Mouse (Mus musculus) heart, embryonic 14.5 days (tissue): ENCODE data around the gene Accs. TPM values are rescaled to one million over a fixed set of nuclear protein-coding genes. Genes with fewer than 3 reads are reported as not detected.

Experiments
- ATAC-seq: fragments of 200-750 bp; cut with Nextera tagmentation; 2 replicates; pipeline ENCODE4 v1.8.0; 2017; ENCODE audit warnings: low read depth, moderate TSS enrichment; ENCODE audit not compliant: insufficient number of reproducible peaks, insufficient read depth, low FRiP score
- H3K27ac ChIP-seq, 2 experiments: fragments of 200-500 bp in 1 of 2; fragments of 300-500 bp in 1 of 2; sonication (generic) in 1 of 2; replicated peaks in 1 of 2; 2 replicates each; pipeline ENCODE4 v1.5.1; 2012 to 2014; ENCODE audit warnings: low read depth in 2 of 2, low read length in 2 of 2, control low read depth in 1 of 2, mild to moderate bottlenecking in 1 of 2, mixed read lengths in 1 of 2; ENCODE audit not compliant: control insufficient read depth in 1 of 2, insufficient read depth in 1 of 2
- H3K27me3 ChIP-seq: fragments of 300-500 bp; sonication (generic); 2 replicates; pipeline ENCODE4 v1.6.1; 2014; ENCODE audit warnings: mild to moderate bottlenecking, low read length, control low read depth; ENCODE audit not compliant: control insufficient read depth, insufficient read depth
- H3K36me3 ChIP-seq: fragments of 300-500 bp; sonication (generic); 2 replicates; pipeline ENCODE4 v1.6.1; 2014; ENCODE audit warnings: mild to moderate bottlenecking, control low read depth, low read length, mixed read lengths; ENCODE audit not compliant: control insufficient read depth, insufficient read depth
- H3K4me1 ChIP-seq, 2 experiments: fragments of 200-500 bp in 1 of 2; fragments of 300-500 bp in 1 of 2; sonication (generic) in 1 of 2; 2 replicates each; pipeline ENCODE4 v1.6.1; 2012 to 2014; ENCODE audit warnings: low read length in 2 of 2, control low read depth in 1 of 2, mixed read lengths in 1 of 2; ENCODE audit not compliant: control insufficient read depth in 2 of 2, insufficient read depth in 2 of 2
- H3K4me2 ChIP-seq: fragments of 300-500 bp; sonication (generic); 2 replicates; pipeline ENCODE4 v1.6.1; 2014; ENCODE audit warnings: mild to moderate bottlenecking, low read length
- H3K4me3 ChIP-seq, 2 experiments: fragments of 200-500 bp in 1 of 2; fragments of 300-500 bp in 1 of 2; sonication (generic) in 1 of 2; 2 replicates each; pipeline ENCODE4 v1.5.1; 2012 to 2014; ENCODE audit warnings: low read length in 2 of 2, mild to moderate bottlenecking in 2 of 2, control low read depth in 1 of 2, low read depth in 1 of 2, moderate library complexity in 1 of 2; ENCODE audit not compliant: control insufficient read depth in 1 of 2, insufficient read depth in 1 of 2
- H3K9ac ChIP-seq: fragments of 300-500 bp; sonication (generic); 2 replicates; pipeline ENCODE4 v1.6.1; 2014; ENCODE audit warnings: mild to moderate bottlenecking, low read length
- H3K9me3 ChIP-seq: fragments of 300-500 bp; sonication (generic); 2 replicates; pipeline ENCODE4 v1.6.1; 2016; ENCODE audit warnings: low read length, control low read depth; ENCODE audit not compliant: control insufficient read depth
- WGBS: fragments of 180-500 bp; shearing (Covaris S2); extraction: QIAGEN DNeasy Blood & Tissue Kit; methylation state at CpG from one replicate; pipeline ENCODE4 v1.1.7; 2014; 5-methylcytosine and 5-hydroxymethylcytosine counted together
- polyA plus RNA-seq: library from polyadenylated mRNA; unstranded; fragments of >200 nt; fragmentation: Nextera tagmentation; extraction: Ambion mirVana; gene quantifications from 2 replicates; pipeline ENCODE4 v1.2.1, GENCODE M21; 2014

The Accs gene
- polyA plus RNA-seq, 1 experiment from 2014 or later = 8.5 TPM

GRCm38 (mm10) chr2:93808071-93808470 is 41.7 kb downstream of the Accs start:
- H3K27me3 ChIP-seq = no peaks in the 10 kb centered on the region
- H3K36me3 ChIP-seq = peaks cover 78% of the 10 kb centered on the region
- no peaks in the 10 kb centered on the region for H3K9me3 ChIP-seq
- H3K9ac ChIP-seq = no peak overlapping the region
- WGBS = 87% methylated on average over 5 of the region's 5 CpGs
- no peaks in the 10 kb centered on the region for H3K4me1 ChIP-seq
- no peak overlapping the region for H3K4me2 ChIP-seq
- H3K27ac ChIP-seq = no peak overlapping the region
- no peak for ATAC-seq
- H3K4me3 ChIP-seq = no peak overlapping the region

DNA sequence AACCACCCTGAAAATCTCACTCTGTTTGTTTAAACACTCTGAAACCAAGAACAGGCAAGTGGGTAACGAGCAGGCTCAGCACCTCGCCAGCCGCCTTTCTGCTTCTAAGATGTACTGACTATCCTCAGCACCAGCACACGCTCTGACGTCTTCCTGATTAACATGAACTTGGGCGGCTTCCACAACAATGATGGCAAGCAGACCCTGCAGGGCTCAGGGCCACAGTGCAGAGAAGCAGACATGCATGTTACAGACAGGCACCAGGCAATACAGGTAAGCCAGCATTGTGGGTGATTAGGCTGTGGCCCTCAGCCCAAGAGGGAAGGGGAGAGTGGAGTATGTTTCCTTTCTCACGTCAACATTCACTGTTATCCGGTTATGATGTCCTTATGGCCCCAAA is 42.3 kb downstream of the Accs start:
- Histone ChIP-seq H3K27me3 (no peaks in the 10 kb centered on the region), H3K27ac (no peak overlapping the region), H3K4me1 (no peaks in the 10 kb centered on the region), H3K4me3 (no peak overlapping the region), H3K9me3 (no peaks in the 10 kb centered on the region), H3K36me3 (peaks cover 77% of the 10 kb centered on the region), H3K9ac (no peak overlapping the region), H3K4me2 (no peak overlapping the region)
- ATAC-seq = no peak
- WGBS = 77% methylated on average over 8 of the region's 8 CpGs

GRCm38 (mm10) chr2:93806487-93807201 is 43.1 kb downstream of the Accs start:
- peaks cover 80% of the 10 kb centered on the region for H3K36me3 ChIP-seq

GRCm38 (mm10) chr2:93805523-93805922 is 44.2 kb downstream of the Accs start:
- H3K4me1 ChIP-seq = no peaks in the 10 kb centered on the region
- no peak overlapping the region for H3K4me2 ChIP-seq
- no peak for ATAC-seq
- WGBS = 66% methylated on average over 4 of the region's 4 CpGs
- no peak overlapping the region for H3K9ac ChIP-seq
- no peak overlapping the region for H3K27ac ChIP-seq
- no peaks in the 10 kb centered on the region for H3K9me3 ChIP-seq
- peaks cover 73% of the 10 kb centered on the region for H3K36me3 ChIP-seq
- H3K27me3 ChIP-seq = no peaks in the 10 kb centered on the region
- H3K4me3 ChIP-seq = no peak overlapping the region

More at GRCm38 (mm10) chr2:93806487-93807201, 43.1 kb downstream of the Accs start:
- WGBS = 92% methylated on average over 6 of the region's 6 CpGs
- H3K27me3 ChIP-seq = no peaks in the 10 kb centered on the region
- no peak overlapping the region for H3K4me2 ChIP-seq
- no peaks in the 10 kb centered on the region for H3K4me1 ChIP-seq
- no peak overlapping the region for H3K9ac ChIP-seq
- H3K9me3 ChIP-seq = no peaks in the 10 kb centered on the region
- H3K27ac ChIP-seq = no peak overlapping the region
- ATAC-seq = no peak
- H3K4me3 ChIP-seq = no peak overlapping the region

GRCm38 (mm10) chr2:93805066-93805465 is 44.7 kb downstream of the Accs start:
- WGBS = 77% methylated on average over 5 of the region's 5 CpGs

GRCm38 (mm10) chr2:93802947-93803346 is 46.8 kb downstream of the Accs start:
- ATAC-seq = no peak
- H3K9me3 ChIP-seq = no peaks in the 10 kb centered on the region
- H3K4me1 ChIP-seq = peaks cover 1 to 2% of the 10 kb centered on the region in 2 experiments; a peak in 3 of 4 replicates
- no peak overlapping the region for H3K9ac ChIP-seq
- 87% methylated on average over 2 of the region's 2 CpGs for WGBS
- H3K4me3 ChIP-seq = no peak overlapping the region
- peaks cover 65% of the 10 kb centered on the region for H3K36me3 ChIP-seq
- H3K27me3 ChIP-seq = no peaks in the 10 kb centered on the region
- no peak overlapping the region for H3K27ac ChIP-seq
- no peak overlapping the region for H3K4me2 ChIP-seq

More at GRCm38 (mm10) chr2:93805066-93805465, 44.7 kb downstream of the Accs start:
- ATAC-seq = no peak
- Histone ChIP-seq H3K36me3 (peaks cover 74% of the 10 kb centered on the region), H3K4me3 (no peak overlapping the region), H3K27me3 (no peaks in the 10 kb centered on the region), H3K27ac (no peak overlapping the region), H3K9me3 (no peaks in the 10 kb centered on the region), H3K4me1 (no peaks in the 10 kb centered on the region), H3K4me2 (no peak overlapping the region), H3K9ac (no peak overlapping the region)

GRCm38 (mm10) chr2:93801097-93801496 is 48.6 kb downstream of the Accs start:
- Histone ChIP-seq H3K9ac (no peak overlapping the region), H3K27me3 (no peaks in the 10 kb centered on the region), H3K9me3 (no peaks in the 10 kb centered on the region), H3K4me1 (peaks cover 10 to 12% of the 10 kb centered on the region in 2 experiments), H3K4me2 (no peak overlapping the region), H3K4me3 (no peak overlapping the region), H3K36me3 (peaks cover 63% of the 10 kb centered on the region), H3K27ac (no peak overlapping the region)
- WGBS = 83% methylated on average over 7 of the region's 7 CpGs
- no peak for ATAC-seq
